Mouse (Mus musculus) CH12.LX (cell line): ENCODE measurements around the gene Pde9a. TPM values are rescaled to one million over a fixed set of nuclear protein-coding genes. Genes with fewer than 3 reads are reported as not detected.

Source experiments
- DNase-seq: peaks from one replicate; pipeline ENCODE4 v3.0.0-alpha.2; 2013; ENCODE audit errors: extremely low read depth
- H3K27ac ChIP-seq: 2 replicates; pipeline ENCODE4 v1.5.1; 2012; ENCODE audit warnings: low read depth, mild to moderate bottlenecking, control low read depth, moderate library complexity; ENCODE audit not compliant: insufficient read depth
- H3K27me3 ChIP-seq: replicated peaks from 2 replicates; pipeline ENCODE3; 2012; ENCODE audit warnings: inconsistent platforms
- H3K36me3 ChIP-seq, 2 experiments: replicated peaks in 1 of 2; 2 replicates each; pipeline versions ENCODE3 to v1.6.1; 2012; ENCODE audit warnings: inconsistent platforms in 1 of 2, low read length in 1 of 2, mild to moderate bottlenecking in 1 of 2, mixed read lengths in 1 of 2, moderate library complexity in 1 of 2; ENCODE audit not compliant: control insufficient read depth in 1 of 2, insufficient read depth in 1 of 2
- H3K4me1 ChIP-seq, 2 experiments: 2 replicates each; pipeline ENCODE4 v1.6.1; 2012; ENCODE audit warnings: inconsistent platforms in 1 of 2, moderate library complexity in 1 of 2; ENCODE audit not compliant: insufficient read depth in 2 of 2, control insufficient read depth in 1 of 2
- H3K4me2 ChIP-seq: 2 replicates; pipeline ENCODE4 v1.6.1; 2012; ENCODE audit warnings: low read depth, mild to moderate bottlenecking, control low read depth; ENCODE audit not compliant: poor library complexity, insufficient read depth, severe bottlenecking
- H3K4me3 ChIP-seq, 3 experiments: fragments of 150-350 bp in 1 of 3; sonication (generic) in 1 of 3; replicated peaks in 1 of 3; 2 replicates each; pipeline versions ENCODE3 to v1.5.1; 2011 to 2012; ENCODE audit warnings: low read depth in 2 of 3, low read length in 2 of 3, mild to moderate bottlenecking in 2 of 3, moderate library complexity in 2 of 3, control low read depth in 1 of 3, improper control_type of control experiment in 1 of 3, inconsistent platforms in 1 of 3, mixed read lengths in 1 of 3; ENCODE audit not compliant: poor library complexity in 1 of 3
- H3K79me2 ChIP-seq: replicated peaks from 2 replicates; pipeline ENCODE4 v1.6.1; 2012; ENCODE audit warnings: mild to moderate bottlenecking, moderate library complexity; ENCODE audit not compliant: control insufficient read depth, poor library complexity, insufficient read depth, severe bottlenecking; ENCODE audit errors: extremely low read depth
- H3K9ac ChIP-seq: 2 replicates; pipeline ENCODE4 v1.6.1; 2012; ENCODE audit warnings: low read depth, mild to moderate bottlenecking, control low read depth, moderate library complexity; ENCODE audit not compliant: insufficient read depth
- H3K9me3 ChIP-seq: replicated peaks from 2 replicates; pipeline ENCODE3; 2012; ENCODE audit warnings: low read length, inconsistent platforms, mixed read lengths
- BHLHE40 ChIP-seq: IDR thresholded peaks from 2 replicates; pipeline ENCODE4 v1.6.1; 2011; ENCODE audit warnings: mild to moderate bottlenecking, low read depth, low read length, improper control_type of control experiment
- CTCF ChIP-seq, 2 experiments: IDR thresholded peaks in 1 of 2; conservative IDR thresholded peaks in 1 of 2; 2 replicates each; pipeline ENCODE4 v1.5.1; 2011 to 2012; ENCODE audit warnings: low read depth in 2 of 2, low read length in 2 of 2, improper control_type of control experiment in 1 of 2, inconsistent platforms in 1 of 2, mild to moderate bottlenecking in 1 of 2, moderate library complexity in 1 of 2
- EP300 ChIP-seq: IDR thresholded peaks from 2 replicates; pipeline ENCODE4 v1.6.1; 2011; ENCODE audit warnings: low read length, improper control_type of control experiment
- ETS1 ChIP-seq: conservative IDR thresholded peaks from 2 replicates; pipeline ENCODE4 v1.6.1; 2012; ENCODE audit warnings: low read depth, mild to moderate bottlenecking, inconsistent platforms, low read length, improper control_type of control experiment, moderate library complexity
- HCFC1 ChIP-seq: IDR thresholded peaks from 2 replicates; pipeline ENCODE4 v1.6.1; 2012; ENCODE audit warnings: low read depth, mild to moderate bottlenecking, inconsistent platforms, low read length, improper control_type of control experiment
- JUN ChIP-seq: IDR thresholded peaks from 2 replicates; pipeline ENCODE4 v1.6.1; 2011; ENCODE audit warnings: low read depth, mild to moderate bottlenecking, low read length, improper control_type of control experiment, moderate library complexity; ENCODE audit not compliant: insufficient read depth
- JUND ChIP-seq: conservative IDR thresholded peaks from 2 replicates; pipeline ENCODE4 v1.6.1; 2011; ENCODE audit warnings: low read depth, low read length, improper control_type of control experiment
- MAFK ChIP-seq: IDR thresholded peaks from 2 replicates; pipeline ENCODE4 v1.6.1; 2011; ENCODE audit warnings: low read length, improper control_type of control experiment; ENCODE audit not compliant: insufficient replicate concordance
- MAX ChIP-seq: IDR thresholded peaks from 2 replicates; pipeline ENCODE4 v1.6.1; 2011; ENCODE audit warnings: low read length, improper control_type of control experiment
- MAZ ChIP-seq: IDR thresholded peaks from 2 replicates; pipeline ENCODE4 v1.6.1; 2012; ENCODE audit warnings: low read depth, mild to moderate bottlenecking, inconsistent platforms, low read length, improper control_type of control experiment, moderate library complexity
- MYC ChIP-seq: IDR thresholded peaks from 2 replicates; pipeline ENCODE4 v1.6.1; 2011; ENCODE audit warnings: low read depth, mild to moderate bottlenecking, improper control_type of control experiment, low read length
- NELFE ChIP-seq: IDR thresholded peaks from 2 replicates; pipeline ENCODE4 v1.6.1; 2011; ENCODE audit warnings: low read depth, low read length, improper control_type of control experiment
- POLR2A ChIP-seq: IDR thresholded peaks from 2 replicates; pipeline ENCODE4 v1.6.1; 2011; ENCODE audit warnings: low read depth, mild to moderate bottlenecking, improper control_type of control experiment, low read length
- POLR2AphosphoS2 ChIP-seq: IDR thresholded peaks from 2 replicates; pipeline ENCODE4 v1.6.1; 2011; ENCODE audit warnings: low read depth, low read length, improper control_type of control experiment
- RAD21 ChIP-seq: IDR thresholded peaks from 2 replicates; pipeline ENCODE4 v1.6.1; 2011; ENCODE audit warnings: low read depth, mild to moderate bottlenecking, low read length, improper control_type of control experiment, moderate library complexity
- TBP ChIP-seq: conservative IDR thresholded peaks from 2 replicates; pipeline ENCODE4 v1.6.1; 2011; ENCODE audit warnings: low read depth, low read length, improper control_type of control experiment
- UBTF ChIP-seq: IDR thresholded peaks from 2 replicates; pipeline ENCODE4 v1.6.1; 2012; ENCODE audit warnings: low read depth, mild to moderate bottlenecking, inconsistent platforms, low read length, improper control_type of control experiment, moderate library complexity
- USF1 ChIP-seq: IDR thresholded peaks from 2 replicates; pipeline ENCODE4 v1.6.1; 2014; ENCODE audit warnings: low read depth, mild to moderate bottlenecking, inconsistent platforms, low read length, improper control_type of control experiment
- USF2 ChIP-seq: conservative IDR thresholded peaks from 2 replicates; pipeline ENCODE4 v1.6.1; 2011; ENCODE audit warnings: low read depth, low read length, improper control_type of control experiment
- ZMIZ1 ChIP-seq: IDR thresholded peaks from 2 replicates; pipeline ENCODE4 v1.6.1; 2012; ENCODE audit warnings: low read depth, mild to moderate bottlenecking, inconsistent platforms, low read length, improper control_type of control experiment
- ZNF384 ChIP-seq: IDR thresholded peaks from 2 replicates; pipeline ENCODE4 v1.6.1; 2012; ENCODE audit warnings: low read depth, low read length, improper control_type of control experiment, inconsistent platforms
- dilution Hi-C: fragments of 300-500 bp; cut with MboI; formaldehyde crosslinking; loops from 2 replicates; pipeline ENCODE4 v1.14.3; 2020; ENCODE audit warnings: low sequenced_read_pairs; ENCODE audit not compliant: extremely low pct_unique_long_range_greater_than_20kb, extremely low pct_ligation_motif_present
- in situ Hi-C: fragments of 300-500 bp; cut with MboI; formaldehyde crosslinking; loops from 3 replicates; pipeline ENCODE4 v1.14.3; 2019; ENCODE audit warnings: low sequenced_read_pairs, low pct_ligation_motif_present, low pct_unique_long_range_greater_than_20kb, mixed read lengths
- polyA plus RNA-seq: library from polyadenylated mRNA; unstranded; fragments of >175 nt; gene quantifications from 2 replicates; pipeline ENCODE4 v1.2.1, GENCODE M21; 2012; ENCODE audit warnings: low read depth; ENCODE audit not compliant: insufficient read length
- total RNA-seq, 2 experiments: library from RNA; depleted of rRNA; stranded (reverse); fragments of 300-350 nt in 1 of 2; fragments of >200 nt in 1 of 2; gene quantifications; 2 replicates each; pipeline ENCODE4 v1.2.3; 2012 to 2014

Pde9a gene
- total and polyA plus RNA-seq, 3 experiments, result not detected

GRCm38 (mm10) chr17:31360582-31360981, 25.4 kb upstream of the Pde9a start:
- dilution Hi-C loops, result no loop called here
- in situ Hi-C loops, result loop anchor here (25.0 kb wide), 1 partner anchor 277 kb away; the partner anchor contains the start of gene Cbs
- no peak for DNase-seq
- H3K79me2 ChIP-seq, result no peaks in the 10 kb centered on the region
- TF ChIP-seq ZNF384 (no peak), UBTF (no peak), JUND (no peak), USF1 (no peak), USF2 (no peak), ETS1 (no peak), HCFC1 (no peak), EP300 (no peak), RAD21 (no peak), POLR2AphosphoS2 (no peak), MAFK (no peak), ZMIZ1 (no peak), POLR2A (no peak), TBP (no peak), JUN (no peak), MAX (no peak), BHLHE40 (no peak), CTCF (conservative IDR thresholded peaks at IDR 0.05 in 1 of 2, IDR thresholded peaks at IDR 0.05 in 1 of 2; ENCODE audit: low read depth in 2 of 2, low read length in 2 of 2) (no peak)
- TF ChIP-seq, all 38 proteins: peak for 0
- H3K4me1 ChIP-seq, result peaks cover 0 to 2% of the 10 kb centered on the region in 2 experiments; a peak in 1 of 4 replicates
- H3K9me3 ChIP-seq, result no peaks in the 10 kb centered on the region
- no peak overlapping the region for H3K4me3 ChIP-seq
- H3K9ac ChIP-seq, result no peak overlapping the region
- H3K27me3 ChIP-seq, result peaks cover 8% of the 10 kb centered on the region
- H3K36me3 ChIP-seq, result no peaks in the 10 kb centered on the region
- H3K4me2 ChIP-seq, result no peak overlapping the region
- no peak overlapping the region for H3K27ac ChIP-seq

GRCm38 (mm10) chr17:31365586-31366166, 20.3 kb upstream of the Pde9a start:
- TF ChIP-seq NELFE (no peak), MAZ (no peak), EP300 (no peak), MYC (no peak)
- peak; percentile 29 for DNase-seq
- dilution Hi-C loops (no loop called here), in situ Hi-C loops (loop anchor here (25.0 kb wide), 1 partner anchor 272 kb away; the partner anchor contains the start of gene Cbs)
- no peak overlapping the region for H3K9ac ChIP-seq
- H3K4me2 ChIP-seq, result no peak overlapping the region
- no peak overlapping the region for H3K4me3 ChIP-seq
- H3K27me3 ChIP-seq, result peaks cover 2% of the 10 kb centered on the region
- H3K79me2 ChIP-seq, result no peaks in the 10 kb centered on the region
- H3K4me1 ChIP-seq, result peaks cover 0 to 5% of the 10 kb centered on the region in 2 experiments; a peak in 1 of 4 replicates
- H3K36me3 ChIP-seq, result no peaks in the 10 kb centered on the region
- no peak overlapping the region for H3K27ac ChIP-seq
- H3K9me3 ChIP-seq, result no peaks in the 10 kb centered on the region
